ENCODE assay signal across 1 mouse cellular context in the genomic region with DNA sequence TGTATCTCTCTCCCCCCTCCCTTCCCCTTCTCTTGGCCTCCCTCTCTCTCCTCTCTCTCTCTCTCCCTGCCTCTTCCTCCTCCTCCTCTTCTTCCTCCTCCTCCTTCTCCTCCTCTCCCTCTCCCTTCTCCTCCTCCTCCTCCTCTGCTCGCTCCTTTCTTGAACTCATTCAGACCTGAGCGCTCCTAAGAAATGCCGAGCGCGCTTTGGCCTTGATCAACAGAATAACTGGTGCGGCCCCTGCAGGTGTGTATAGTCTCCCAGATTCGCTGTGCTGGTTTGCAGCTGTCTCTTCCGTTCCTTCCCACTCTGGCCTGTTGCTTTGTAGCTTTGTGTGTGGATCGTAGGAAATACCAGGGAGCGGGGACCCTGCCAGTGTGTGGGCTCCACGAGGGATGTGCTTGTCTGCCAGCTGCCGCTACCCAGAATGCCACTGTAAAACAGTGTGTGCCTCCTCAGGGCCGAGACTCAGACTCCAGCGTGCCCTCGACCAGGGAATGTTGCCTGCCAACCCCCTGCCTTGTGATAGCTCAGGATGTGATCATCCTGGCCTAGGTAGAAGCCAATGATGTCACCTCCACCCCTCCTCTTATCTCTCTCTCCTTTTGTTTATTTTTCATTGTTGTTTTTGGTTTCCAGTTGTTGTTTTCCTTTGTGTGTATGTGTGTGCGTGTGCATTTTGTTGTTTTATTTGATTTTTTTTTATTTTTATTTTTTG.
A peak's percentile ranks its signal among the peaks of the same experiment; 100 is the strongest.
TF ChIP-seq lines count a peak whose summit lies in the region.

No protein-coding gene starts in this region.

TF ChIP-seq in MEL, 35 proteins besides CTCF, POLR2A, EP300 and RAD21 (continued from another document):
- TF ChIP-seq UBTF (IDR thresholded peaks at IDR 0.05; ENCODE audit: borderline replicate concordance, insufficient read depth, low read depth, low read length) (no peak), MXI1 (IDR thresholded peaks at IDR 0.05; ENCODE audit: low read depth, low read length) (peak; percentile 81), ZKSCAN1 (IDR thresholded peaks at IDR 0.05; ENCODE audit: low read depth, low read length) (no peak), GATA1 (IDR thresholded peaks at IDR 0.05; ENCODE audit: low read depth, low read length) (peak; percentile 57), POLR2AphosphoS5 (IDR thresholded peaks at IDR 0.05; ENCODE audit: borderline replicate concordance, low read depth, low read length) (peak; percentile 81), ZC3H11A (IDR thresholded peaks at IDR 0.05; ENCODE audit: low read depth, low read length) (no peak), MYB (IDR thresholded peaks at IDR 0.05; ENCODE audit: low read depth, low read length) (no peak), E2F4 (IDR thresholded peaks at IDR 0.05; ENCODE audit: borderline replicate concordance, low read depth, low read length) (no peak), BHLHE40 (IDR thresholded peaks at IDR 0.05; ENCODE audit: borderline replicate concordance, low read depth, low read length) (peak; percentile 29; the same call in 1 of the 2 replicates), RCOR1 (IDR thresholded peaks at IDR 0.05; ENCODE audit: low read depth, low read length) (peak; percentile 5), TAL1 (IDR thresholded peaks at IDR 0.05; ENCODE audit: low read length) (no peak), JUND (IDR thresholded peaks at IDR 0.05; ENCODE audit: low read depth, low read length) (no peak; the same call in 1 of the 2 replicates), USF2 (IDR thresholded peaks at IDR 0.05; ENCODE audit: borderline replicate concordance in 1 of 2, insufficient read depth in 1 of 2, low read depth in 1 of 2, low read length in 2 of 2) (no peak), CHD2 (IDR thresholded peaks at IDR 0.05; ENCODE audit: low read length) (no peak; the same call in 1 of the 2 replicates), POLR2AphosphoS2 (IDR thresholded peaks at IDR 0.05; ENCODE audit: low read length) (peak; percentile 38; the same call in 1 of the 2 replicates), MAX (IDR thresholded peaks at IDR 0.05; ENCODE audit: low read length) (peak; percentile 82), ZNF384 (IDR thresholded peaks at IDR 0.05; ENCODE audit: low read depth, low read length) (peak; percentile 57), SIN3A (IDR thresholded peaks at IDR 0.05; ENCODE audit: low read length) (peak; percentile 42), NRF1 (IDR thresholded peaks at IDR 0.05; ENCODE audit: insufficient read depth, low read depth, low read length, poor library complexity, severe bottlenecking) (no peak), ZMIZ1 (IDR thresholded peaks at IDR 0.05; ENCODE audit: low read depth, low read length) (peak; percentile 77), GABPA (IDR thresholded peaks at IDR 0.05; ENCODE audit: low read depth, low read length) (0 out of 2 replicates have a peak, but pooled peaks have one; percentile 18), ELF1 (IDR thresholded peaks at IDR 0.05; ENCODE audit: low read depth, low read length) (0 out of 2 replicates have a peak, but pooled peaks have one; percentile 5), MEF2A (IDR thresholded peaks at IDR 0.05; ENCODE audit: extremely low read depth, insufficient replicate concordance, low read depth, low read length, poor library complexity, severe bottlenecking) (no peak)
TF ChIP-seq in MEL: peak in this region for 20.
